7 mouse cellular contexts compared by ENCODE assay signal in genomic region chr11:28808685-28809084, GRCm38 (mm10). TPM values are rescaled to one million over a fixed set of nuclear protein-coding genes. Genes with fewer than 3 reads are reported as not detected.
DNase-seq lines count a peak whose midpoint lies in the region; ATAC-seq and TF ChIP-seq lines count a peak whose summit lies in the region.

No protein-coding gene starts in this region.

- in situ Hi-C loops in ES-E14 (cut with MboI; ENCODE audit: low sequenced_read_pairs in 2 of 2, unreplicated experiment in 2 of 2) = no loop called here

- H3K4me1 ChIP-seq in ES-E14 (ENCODE audit: control insufficient read depth in 2 of 2, insufficient read depth in 2 of 2, low read length in 2 of 2, poor library complexity in 1 of 2) = peaks cover 0 to 3% of the 10 kb centered on the region in 2 experiments; a peak in 1 of 4 replicates

- no peak overlapping the region for H3K4me3 ChIP-seq in layer of hippocampus, adult 2 months
- no peak overlapping the region for H3K4me3 ChIP-seq in ES-E14 (ENCODE audit: insufficient read depth in 1 of 2, low read depth in 1 of 2, low read length in 2 of 2, poor library complexity in 1 of 2, severe bottlenecking in 1 of 2)

- H3K36me3 ChIP-seq in ES-E14 (ENCODE audit: control insufficient read depth, insufficient read depth, low read length, poor library complexity, severe bottlenecking) = no peaks in the 10 kb centered on the region

- peak; percentile 86 for TF ChIP-seq CTCF in layer of hippocampus, adult 2 months (conservative IDR thresholded peaks at IDR 0.05)

- DNase-seq in layer of hippocampus, adult 2 months (ENCODE audit: low spot score in 2 of 2) = peak in 1 of 2 experiments; percentile 29
- no peak for DNase-seq in layer of hippocampus, adult 9-11 months
- DNase-seq in ES-E14 (ENCODE audit: low read depth, low spot score) = peak; percentile 47
- peak; percentile 12 to 26 for DNase-seq in adrenal gland, adult 18-20 months (ENCODE audit: low spot score in 2 of 2)
- DNase-seq in heart, postnatal 36 days = peak; percentile 10 to 27
- no peak for DNase-seq in neural tube, embryonic 10.5 days (ENCODE audit: extremely low spot score, low spot score)

- no peak overlapping the region for H3K27ac ChIP-seq in layer of hippocampus, adult 2 months
- H3K27ac ChIP-seq in ES-E14 (ENCODE audit: insufficient read depth, low read depth, low read length, poor library complexity, severe bottlenecking) = no peak overlapping the region

- intact Hi-C loops in heart, postnatal 36 days (cut with DNase I) = loop anchor here (2.0 to 10.0 kb wide), 3 partner anchors 234 to 322 kb away; partner anchors contain the start of gene Pnpt1

- no peak overlapping the region for H3K9ac ChIP-seq in ES-E14 (ENCODE audit: insufficient read depth, low read depth, low read length, poor library complexity, severe bottlenecking)

- ATAC-seq in megakaryocyte progenitor cell, adult 5-6 weeks (replicated peaks; ENCODE audit: poor library complexity) = peak; percentile 68

- H3K9me3 ChIP-seq in ES-E14 (ENCODE audit: control insufficient read depth, insufficient read depth, low read depth, low read length) = no peaks in the 10 kb centered on the region

TF ChIP-seq in ES-E14, 5 proteins besides CTCF, POLR2A, EP300 and RAD21:
- TF ChIP-seq HCFC1 (IDR thresholded peaks at IDR 0.05; ENCODE audit: borderline replicate concordance, insufficient read depth, low read length) = no peak
- no peak for TF ChIP-seq CHD2 (IDR thresholded peaks at IDR 0.05; ENCODE audit: low read depth, low read length)
- TF ChIP-seq MAFK (IDR thresholded peaks at IDR 0.05; ENCODE audit: insufficient read depth, low read depth, low read length) = no peak
- TF ChIP-seq ZC3H11A (IDR thresholded peaks at IDR 0.05; ENCODE audit: borderline replicate concordance, low read depth, low read length) = peak; percentile 71; the same call in 1 of the 2 replicates

RNA-seq across cellular contexts. Expression of gene Efemp1, which starts 44.3 kb away (rescaled TPM):
- 10 to 100 TPM in 1 of 2 experiments, 1 to 10 TPM in 1; 8.2 to 11.3 TPM for total RNA-seq in layer of hippocampus, adult 2 months (2021)
- total RNA-seq in ES-E14 (2012; rRNA removed) = 2.4 and 5.8 TPM in 2 replicates
- total RNA-seq in adrenal gland, adult 18-20 months (2021) = 10 to 100 TPM; 57.8 to 82.4 TPM
- total RNA-seq in heart, postnatal 36 days (2021) = 10 to 100 TPM; 17.7 to 24.3 TPM
- total RNA-seq in megakaryocyte progenitor cell, adult 5-6 weeks (2015) = not detected in 2 replicates
- total RNA-seq in megakaryocyte progenitor cell, adult 5-6 weeks (2017) = not detected in 2 replicates

Comparison
In these comparisons a context has a peak if more than half of its experiments do, and no peak if none do; other contexts are left out.
1. DNase-seq: peak in ES-E14 (single experiment), adrenal gland, adult 18-20 months (2 of 2) and heart, postnatal 36 days (2 of 2); none in layer of hippocampus, adult 9-11 months (single experiment) and neural tube, embryonic 10.5 days (single experiment).